Mouse (Mus musculus): ENCODE results near the gene Ppara.

Ppara gene

GRCm38 (mm10) chr15:85728224-85728623 is 6.6 kb upstream of the Ppara start:
- no peak for DNase-seq (ENCODE audit: low spot score)

DNA sequence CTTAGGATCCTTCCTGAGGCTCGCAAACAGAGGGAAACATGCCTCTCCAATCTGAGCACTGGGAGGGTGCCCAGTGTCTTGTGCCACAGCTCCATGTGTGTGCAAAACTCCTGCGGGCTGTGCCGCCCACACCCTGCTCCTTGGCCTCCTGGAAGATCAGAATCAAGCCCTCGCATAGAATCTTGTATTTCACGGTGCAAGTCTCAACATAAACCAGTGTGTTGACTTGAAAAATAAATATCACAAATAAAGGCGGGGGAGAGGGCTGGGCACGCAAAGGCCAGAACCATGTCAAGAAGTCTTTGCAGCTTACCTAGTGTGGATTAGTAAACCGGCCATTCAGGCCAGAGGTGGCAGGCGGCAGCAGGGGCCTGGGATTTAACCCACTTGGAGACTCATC is 5.5 kb upstream of the Ppara start:
- DNase-seq (ENCODE audit: low spot score): no peak

DNA sequence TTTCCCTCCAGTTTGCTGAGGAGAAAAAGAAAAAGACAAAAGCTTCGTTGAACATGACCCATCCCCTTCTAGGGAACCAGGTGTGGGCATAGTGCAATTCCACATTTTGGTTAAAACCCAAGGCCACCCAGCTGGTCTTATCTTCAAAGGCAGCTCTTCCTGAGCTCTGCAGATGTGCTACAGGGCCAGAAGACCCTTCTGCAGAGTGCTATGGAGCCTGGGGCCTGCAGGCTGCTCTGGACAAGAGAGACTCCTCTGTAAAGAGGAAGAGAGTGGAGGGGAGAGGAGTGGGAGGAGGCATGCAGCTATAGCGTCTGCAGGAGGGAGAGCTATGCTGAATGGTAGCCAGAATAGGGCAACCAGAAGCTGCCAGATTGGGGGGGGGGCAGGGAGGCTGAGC is 4.8 kb upstream of the Ppara start:
- no peak for DNase-seq (ENCODE audit: low spot score)

DNA sequence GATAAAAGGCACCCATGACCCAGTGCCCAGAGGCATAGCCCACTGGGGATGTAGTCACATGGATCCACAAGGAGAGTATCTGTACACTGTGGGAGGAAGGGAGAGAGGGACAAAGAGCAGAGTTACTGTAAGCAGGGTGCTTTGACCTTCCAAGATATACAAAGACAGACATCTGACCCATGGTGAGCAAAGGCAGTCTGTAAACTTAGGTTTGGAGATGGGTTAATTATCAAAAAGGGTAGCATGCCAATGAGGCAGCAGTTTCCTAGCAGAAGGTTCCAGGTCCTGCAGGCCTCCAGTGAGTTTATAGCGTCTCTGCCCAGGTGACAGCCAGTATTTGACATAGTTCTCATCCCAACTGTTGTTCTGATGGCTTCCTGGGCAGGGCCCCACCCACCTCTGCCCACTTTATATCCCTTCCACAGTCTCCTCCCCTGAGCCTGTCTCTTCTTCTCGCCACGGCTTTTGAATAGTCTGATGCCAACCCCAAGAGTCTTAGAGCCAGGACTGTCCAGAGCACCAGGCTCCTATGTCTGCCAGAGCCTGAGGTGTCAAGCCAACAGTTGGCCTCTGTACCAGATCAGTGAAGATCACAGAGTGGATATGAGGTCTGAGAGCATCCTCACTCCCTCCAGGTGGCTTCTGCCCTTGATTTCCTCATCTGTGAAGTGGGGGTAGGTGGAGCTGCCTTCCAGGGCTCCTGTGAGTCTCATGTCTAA is 2.7 kb upstream of the Ppara start:
- no peak for DNase-seq (ENCODE audit: low spot score)

- no peak for DNase-seq (ENCODE audit: low spot score)
These were observed 2.2 kb upstream of the Ppara start for GRCm38 (mm10) chr15:85732604-85732968.

- DNase-seq (ENCODE audit: low spot score): no peak
These were observed 1.1 kb upstream of the Ppara start for GRCm38 (mm10) chr15:85733686-85734085.

DNA sequence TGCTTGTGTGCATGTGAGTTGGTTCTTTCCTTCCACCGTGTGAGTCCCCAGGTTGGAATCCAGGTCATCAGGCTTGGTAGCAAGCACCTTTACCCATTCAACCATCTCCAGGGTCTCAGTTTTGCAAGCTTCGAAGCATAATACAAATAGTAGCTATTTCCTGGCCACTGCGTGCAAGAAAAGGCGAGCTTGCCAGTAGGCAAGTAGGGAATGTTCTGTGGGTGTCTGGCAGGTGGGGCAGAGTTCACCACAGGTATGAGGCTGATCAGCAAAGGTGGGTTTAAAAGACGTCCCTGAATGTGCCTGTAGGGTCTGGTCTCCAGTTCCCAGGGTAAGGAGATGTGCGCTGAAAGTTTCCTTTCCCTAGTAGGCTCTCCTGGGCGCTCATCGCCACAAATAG is 635 bp upstream of the Ppara start:
- DNase-seq (ENCODE audit: low spot score): no peak

GRCm38 (mm10) chr15:85735063-85735835 is 466 bp downstream of the Ppara start:
- peak; percentile 77 for DNase-seq (ENCODE audit: low spot score)

DNA sequence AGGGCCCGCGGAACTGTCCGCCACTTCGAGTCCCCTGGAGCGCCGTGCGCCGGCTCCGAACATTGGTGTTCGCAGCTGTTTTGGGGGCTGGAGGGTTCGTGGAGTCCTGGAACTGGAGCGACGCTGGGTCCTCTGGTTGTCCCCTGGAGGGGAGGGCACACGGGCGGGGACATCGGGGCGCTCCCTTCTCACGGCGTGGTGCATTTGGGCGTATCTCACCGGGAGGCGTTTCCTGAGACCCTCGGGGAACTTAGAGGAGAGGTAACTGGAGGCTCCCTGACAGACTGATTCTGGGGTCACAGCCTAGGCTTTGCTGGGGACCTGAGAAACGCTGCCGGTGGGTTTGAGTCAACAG is 1.0 kb downstream of the Ppara start:
- DNase-seq (ENCODE audit: low spot score): no peak

- DNase-seq (ENCODE audit: low spot score): no peak
These were observed 1.7 kb downstream of the Ppara start for GRCm38 (mm10) chr15:85736506-85736905.

GRCm38 (mm10) chr15:85738416-85738815 is 3.6 kb downstream of the Ppara start:
- DNase-seq (ENCODE audit: low spot score): no peak

- no peak for DNase-seq (ENCODE audit: low spot score)
These were observed 4.2 kb downstream of the Ppara start for GRCm38 (mm10) chr15:85738939-85739338.

- no peak for DNase-seq (ENCODE audit: low spot score)
These were observed 7.8 kb downstream of the Ppara start for GRCm38 (mm10) chr15:85742608-85743007.

DNA sequence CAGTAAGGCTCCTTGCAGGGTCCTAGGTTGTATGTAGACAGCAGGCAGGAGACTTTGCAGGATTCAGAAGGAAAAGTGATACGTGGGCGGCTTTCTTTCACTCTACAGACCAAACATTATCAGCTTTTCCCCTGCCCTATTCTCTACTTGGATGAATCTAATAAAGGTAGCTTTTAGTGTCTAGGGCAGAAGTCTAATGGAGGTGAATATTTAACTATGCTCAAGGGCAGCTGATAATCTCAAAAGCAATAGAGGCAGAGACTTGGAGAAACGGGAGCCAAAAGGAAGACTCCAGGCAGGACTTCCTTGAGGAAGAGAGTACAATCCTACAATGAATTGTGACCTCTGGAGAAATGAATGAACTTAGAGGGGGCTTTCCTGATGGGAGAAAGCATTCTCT is 9.2 kb downstream of the Ppara start:
- no peak for DNase-seq (ENCODE audit: low spot score)

GRCm38 (mm10) chr15:85746178-85746577 is 11.4 kb downstream of the Ppara start:
- no peak for DNase-seq (ENCODE audit: low spot score)

DNA sequence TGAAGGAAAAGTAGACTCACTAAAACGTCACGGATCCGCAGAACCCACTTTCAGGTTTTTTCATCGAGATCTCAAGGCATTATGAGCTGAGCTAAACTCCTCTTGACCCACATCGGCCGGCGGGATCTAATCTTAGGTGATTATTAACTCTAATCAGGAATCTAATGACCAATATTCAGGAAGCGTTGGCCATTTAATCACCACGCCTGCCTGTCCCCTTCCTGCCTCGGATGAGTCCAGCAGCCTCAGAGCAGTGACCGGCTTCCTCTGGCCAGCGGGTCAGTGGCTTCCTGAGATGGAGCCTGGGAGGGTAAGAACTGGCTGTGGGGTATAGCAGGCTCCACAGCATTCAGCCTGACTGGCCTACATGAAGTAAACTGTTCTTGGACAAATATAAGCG is 11.9 kb downstream of the Ppara start:
- DNase-seq (ENCODE audit: low spot score): no peak

DNA sequence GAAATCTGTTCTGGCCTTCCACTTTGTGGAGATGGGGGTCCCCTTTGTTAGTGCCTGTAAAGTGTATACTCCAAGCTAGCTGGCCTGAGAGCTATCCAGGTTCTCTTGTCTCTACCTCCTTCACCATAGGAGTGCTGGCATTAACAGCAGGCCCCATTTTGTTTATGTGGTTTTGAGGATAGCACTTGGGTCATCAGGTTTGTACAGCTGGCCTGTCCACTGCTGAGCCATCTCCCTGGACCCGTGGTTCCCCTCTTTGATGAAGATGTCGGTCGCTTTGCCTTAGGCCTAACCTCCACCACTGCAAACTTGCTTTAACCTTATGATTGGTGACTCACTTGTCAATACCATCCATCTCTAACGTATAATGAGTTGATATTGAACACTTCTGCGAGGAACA is 13.2 kb downstream of the Ppara start:
- no peak for DNase-seq (ENCODE audit: low spot score)

DNA sequence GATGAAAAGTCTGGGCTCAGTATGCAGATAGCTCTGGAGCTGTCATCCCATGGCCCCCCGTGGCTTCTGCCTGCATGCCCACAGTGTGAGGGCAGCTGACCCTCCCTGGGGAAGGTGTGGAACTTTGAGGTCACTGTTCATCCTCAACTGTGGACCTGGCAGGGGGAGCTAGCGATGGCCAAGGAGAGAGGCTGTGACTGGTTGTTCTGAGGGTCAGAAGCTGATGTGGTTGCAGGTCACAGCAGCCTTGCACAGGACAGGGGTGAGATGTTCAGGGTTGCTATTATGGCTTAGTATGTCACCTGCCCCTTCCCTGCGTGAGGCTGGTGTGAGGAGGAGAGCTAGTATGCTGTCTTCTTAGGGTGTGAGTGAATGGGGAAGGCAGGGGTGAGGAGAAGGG is 13.7 kb downstream of the Ppara start:
- no peak for DNase-seq (ENCODE audit: low spot score)

- DNase-seq (ENCODE audit: low spot score): no peak
These were observed 14.4 kb downstream of the Ppara start for GRCm38 (mm10) chr15:85749141-85749540.

DNA sequence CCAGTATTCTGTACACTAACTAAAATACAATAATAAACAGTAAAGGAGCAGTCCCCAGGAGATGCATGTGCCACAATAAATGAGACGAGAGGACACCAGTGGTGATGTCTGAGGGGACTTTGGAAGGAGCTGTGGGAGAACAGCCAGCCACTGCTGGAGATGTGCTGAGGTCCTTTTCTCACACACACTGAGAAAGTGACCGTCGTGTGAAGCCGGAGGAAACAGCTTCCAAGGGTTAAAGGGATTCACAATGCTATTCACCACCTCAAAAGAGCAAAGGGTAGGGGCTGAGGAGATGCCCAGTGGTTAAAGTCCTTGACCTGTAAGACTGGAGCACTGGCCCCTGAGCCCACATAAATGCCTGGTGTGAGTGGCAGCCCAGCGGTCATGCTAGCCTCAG is 15.3 kb downstream of the Ppara start:
- no peak for DNase-seq (ENCODE audit: low spot score)

DNA sequence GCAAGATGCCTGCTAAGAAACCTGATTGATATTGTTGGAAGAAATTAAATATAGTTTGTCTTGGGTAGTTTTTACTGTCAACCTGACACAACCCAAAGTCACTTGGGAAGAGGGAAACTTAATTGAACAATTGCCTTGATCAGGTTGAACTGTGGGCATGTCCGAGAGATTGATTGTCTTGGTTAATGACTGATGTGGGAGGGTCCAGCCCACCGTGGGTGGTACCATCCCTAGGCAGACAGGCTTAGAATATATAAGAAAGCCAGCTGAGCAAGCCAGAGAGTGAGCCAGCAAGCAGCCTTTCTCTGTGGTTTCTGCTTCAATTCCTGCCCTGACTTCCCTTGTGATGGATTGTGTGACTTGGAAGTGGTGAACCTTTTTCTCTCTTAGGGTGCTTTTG is 17.9 kb downstream of the Ppara start:
- DNase-seq (ENCODE audit: low spot score): no peak

- DNase-seq (ENCODE audit: low spot score): no peak
These were observed 19.4 kb downstream of the Ppara start for GRCm38 (mm10) chr15:85754033-85754650.

GRCm38 (mm10) chr15:85755214-85755613 is 20.4 kb downstream of the Ppara start:
- DNase-seq (ENCODE audit: low spot score): no peak

Measured in layer of hippocampus, adult 11-12 months (tissue).